Mouse (Mus musculus) forebrain, embryonic 14.5 days (tissue): ENCODE measurements around the gene Sh3bgrl2. TPM values are rescaled to one million over a fixed set of nuclear protein-coding genes. Genes with fewer than 3 reads are reported as not detected.
A peak's percentile ranks its signal among the peaks of the same experiment; 100 is the strongest.

ENCODE experiments used
- ATAC-seq: fragments of 200-750 bp; cut with Nextera tagmentation; 2 replicates; pipeline ENCODE4 v1.8.0; 2017; ENCODE audit warnings: mild to moderate bottlenecking, moderate library complexity
- DNase-seq: peaks from one replicate; pipeline ENCODE4 v3.0.0-alpha.2; 2015; ENCODE audit warnings: low spot score
- H3K27ac ChIP-seq: fragments of 300-500 bp; sonication (generic); 2 replicates; pipeline ENCODE4 v1.5.1; 2014; ENCODE audit warnings: low read depth, mild to moderate bottlenecking, control low read depth, low read length, moderate library complexity
- H3K27me3 ChIP-seq: fragments of 300-500 bp; sonication (generic); replicated peaks from 2 replicates; pipeline ENCODE4 v1.6.1; 2014; ENCODE audit warnings: low read length, control low read depth, mixed read lengths; ENCODE audit not compliant: control insufficient read depth, insufficient read depth
- H3K36me3 ChIP-seq: fragments of 300-500 bp; sonication (generic); 2 replicates; pipeline ENCODE4 v1.6.1; 2014; ENCODE audit warnings: low read length, control low read depth; ENCODE audit not compliant: control insufficient read depth, insufficient read depth
- H3K4me1 ChIP-seq: fragments of 300-500 bp; sonication (generic); 2 replicates; pipeline ENCODE4 v1.6.1; 2014; ENCODE audit warnings: antibody characterized with exemption, low read length, control low read depth; ENCODE audit not compliant: control insufficient read depth, insufficient read depth
- H3K4me2 ChIP-seq: fragments of 300-500 bp; sonication (generic); 2 replicates; pipeline ENCODE4 v1.6.1; 2014; ENCODE audit warnings: mild to moderate bottlenecking, control low read depth, low read length
- H3K4me3 ChIP-seq: fragments of 300-500 bp; sonication (generic); 2 replicates; pipeline ENCODE4 v1.5.1; 2014; ENCODE audit warnings: low read depth, low read length, control low read depth
- H3K9ac ChIP-seq: fragments of 300-500 bp; sonication (generic); 2 replicates; pipeline ENCODE4 v1.6.1; 2014; ENCODE audit warnings: mild to moderate bottlenecking, low read length, control low read depth, moderate library complexity
- H3K9me3 ChIP-seq: fragments of 300-500 bp; sonication (generic); replicated peaks from 2 replicates; pipeline ENCODE4 v1.6.1; 2016; ENCODE audit warnings: low read length, control low read depth, mixed read lengths; ENCODE audit not compliant: control insufficient read depth
- WGBS: fragments of 180-500 bp; shearing (Covaris S2); extraction: QIAGEN DNeasy Blood & Tissue Kit; methylation state at CpG from one replicate; pipeline ENCODE4 v1.1.7; 2014; 5-methylcytosine and 5-hydroxymethylcytosine counted together
- polyA plus RNA-seq: library from polyadenylated mRNA; unstranded; fragments of >200 nt; fragmentation: Nextera tagmentation; extraction: Ambion mirVana; gene quantifications from 2 replicates; pipeline ENCODE4 v1.2.1, GENCODE M21; 2014

Gene Sh3bgrl2
- polyA plus RNA-seq, 1 experiment from 2014 or later: 26.3 TPM

DNA sequence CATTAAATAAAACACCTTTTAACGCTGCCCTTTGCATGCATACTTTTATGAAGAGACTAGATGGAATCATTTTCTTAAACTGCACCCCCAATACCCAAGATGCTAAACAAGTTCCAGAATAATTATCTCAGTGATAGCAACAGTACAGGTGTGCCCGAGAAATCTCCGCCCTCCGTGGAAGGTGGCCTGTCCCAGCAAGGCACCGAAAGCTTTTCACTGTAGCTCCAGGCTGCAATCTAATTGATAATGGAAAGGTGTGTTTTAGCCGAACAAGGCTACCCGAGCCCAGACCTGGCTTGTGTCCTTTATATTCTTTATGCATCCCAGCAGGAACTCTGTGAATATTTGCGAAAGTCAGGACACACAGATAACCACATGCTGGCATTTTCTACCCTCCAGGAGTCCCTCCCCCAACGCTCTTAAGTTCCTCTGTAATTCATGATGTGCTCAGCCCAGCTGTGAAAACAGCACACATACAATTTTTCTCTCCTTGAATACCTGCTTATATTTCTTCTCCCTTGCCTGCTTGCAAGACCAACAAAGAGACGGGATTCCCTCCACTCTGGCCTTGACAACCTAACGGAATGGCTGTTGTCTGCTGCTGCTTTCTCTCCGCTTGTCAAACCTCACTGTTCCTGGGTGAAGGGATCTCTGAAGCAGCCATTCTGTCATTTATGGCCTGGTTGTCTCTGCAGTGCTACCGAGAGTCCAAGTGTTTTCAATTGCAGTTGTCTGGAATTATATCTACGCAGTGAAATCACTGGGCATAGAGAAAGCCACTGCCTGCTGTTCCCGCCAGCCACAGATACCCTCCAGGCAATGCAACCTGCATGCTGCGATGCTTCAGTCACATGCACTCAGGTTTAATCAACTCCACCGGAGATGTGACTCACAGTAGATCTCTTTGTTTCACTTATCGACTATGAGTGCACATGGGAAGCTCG, 80.8 kb downstream of the Sh3bgrl2 start:
- Histone ChIP-seq H3K9me3 (no peaks in the 10 kb centered on the region), H3K4me1 (no peaks in the 10 kb centered on the region), H3K9ac (peak overlapping the region; percentile 48), H3K36me3 (no peaks in the 10 kb centered on the region), H3K27ac (peak overlapping the region; percentile 28; the same call in 1 of the 2 replicates), H3K27me3 (no peaks in the 10 kb centered on the region), H3K4me3 (no peak overlapping the region), H3K4me2 (peak overlapping the region; percentile 17; the same call in 1 of the 2 replicates)
- WGBS: 34% methylated on average over 19 of the region's 19 CpGs
- peak; percentile 54 for DNase-seq
- ATAC-seq: peak; percentile 54

GRCm38 (mm10) chr9:83630341-83630740, 82.2 kb downstream of the Sh3bgrl2 start:
- no peak overlapping the region for H3K27ac ChIP-seq
- WGBS: 83% methylated on average over 6 of the region's 6 CpGs
- ATAC-seq: no peak

GRCm38 (mm10) chr9:83631920-83632319, 83.8 kb downstream of the Sh3bgrl2 start:
- no peak for DNase-seq
- no peaks in the 10 kb centered on the region for H3K9me3 ChIP-seq
- H3K27me3 ChIP-seq: no peaks in the 10 kb centered on the region
- 27% methylated on average over 5 of the region's 5 CpGs for WGBS
- no peak for ATAC-seq
- H3K4me2 ChIP-seq: no peak overlapping the region
- H3K4me3 ChIP-seq: no peak overlapping the region
- no peaks in the 10 kb centered on the region for H3K36me3 ChIP-seq
- no peaks in the 10 kb centered on the region for H3K4me1 ChIP-seq
- no peak overlapping the region for H3K9ac ChIP-seq
- H3K27ac ChIP-seq: no peak overlapping the region

More at GRCm38 (mm10) chr9:83630341-83630740, 82.2 kb downstream of the Sh3bgrl2 start:
- Histone ChIP-seq H3K4me2 (no peak overlapping the region), H3K27me3 (no peaks in the 10 kb centered on the region), H3K9ac (no peak overlapping the region), H3K4me1 (no peaks in the 10 kb centered on the region), H3K4me3 (no peak overlapping the region), H3K36me3 (no peaks in the 10 kb centered on the region), H3K9me3 (no peaks in the 10 kb centered on the region)
- no peak for DNase-seq

GRCm38 (mm10) chr9:83634703-83635102, 86.6 kb downstream of the Sh3bgrl2 start:
- Histone ChIP-seq H3K27ac (no peak overlapping the region), H3K9ac (no peak overlapping the region), H3K4me1 (no peaks in the 10 kb centered on the region), H3K9me3 (no peaks in the 10 kb centered on the region), H3K4me3 (no peak overlapping the region), H3K36me3 (no peaks in the 10 kb centered on the region), H3K4me2 (no peak overlapping the region), H3K27me3 (no peaks in the 10 kb centered on the region)
- 4% methylated on average over 3 of the region's 3 CpGs for WGBS
- ATAC-seq (no peak), DNase-seq (no peak)

DNA sequence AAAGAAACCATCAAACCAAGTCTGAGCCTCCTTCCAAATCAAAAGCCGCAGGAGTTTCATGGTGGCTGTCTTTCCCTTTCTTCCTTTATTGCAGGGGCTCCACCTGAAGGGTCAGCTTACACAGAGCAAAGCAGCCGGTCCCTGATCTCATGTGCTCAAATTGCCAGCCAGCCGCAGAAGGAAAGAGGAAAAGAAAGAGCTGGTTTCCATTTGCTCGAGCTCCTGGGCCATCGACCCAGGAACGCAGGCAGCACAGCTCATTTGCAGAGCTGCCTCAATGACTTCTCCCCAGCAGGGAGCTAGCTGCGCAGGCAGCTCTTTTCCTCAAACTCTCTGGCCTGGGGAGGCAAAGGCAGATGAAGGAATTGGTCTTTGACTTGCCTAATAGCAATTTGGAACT, 87.9 kb downstream of the Sh3bgrl2 start:
- Histone ChIP-seq H3K36me3 (no peaks in the 10 kb centered on the region), H3K4me2 (no peak overlapping the region), H3K4me3 (no peak overlapping the region), H3K9me3 (no peaks in the 10 kb centered on the region), H3K27me3 (no peaks in the 10 kb centered on the region), H3K4me1 (no peaks in the 10 kb centered on the region), H3K27ac (no peak overlapping the region), H3K9ac (no peak overlapping the region)
- DNase-seq (peak; percentile 46), ATAC-seq (peak; percentile 45; the same call in 1 of the 2 replicates)
- WGBS: 3% methylated on average over 7 of the region's 7 CpGs

- no peak overlapping the region for H3K9ac ChIP-seq
- H3K9me3 ChIP-seq: no peaks in the 10 kb centered on the region
- no peaks in the 10 kb centered on the region for H3K36me3 ChIP-seq
- no peak overlapping the region for H3K4me3 ChIP-seq
- DNase-seq (no peak), ATAC-seq (0 out of 2 replicates have a peak, but pooled peaks have one; percentile 24)
- WGBS: 51% methylated on average over 4 of the region's 4 CpGs
- H3K4me1 ChIP-seq: peaks cover 6% of the 10 kb centered on the region; the same call in 1 of the 2 replicates
- H3K27me3 ChIP-seq: no peaks in the 10 kb centered on the region
- H3K27ac ChIP-seq: no peak overlapping the region
- H3K4me2 ChIP-seq: no peak overlapping the region
Measured at GRCm38 (mm10) chr9:83643139-83643538, 95.0 kb downstream of the Sh3bgrl2 start.

- DNase-seq (peak; percentile 42), ATAC-seq (no peak)
- Histone ChIP-seq H3K9ac (no peak overlapping the region), H3K4me3 (no peak overlapping the region), H3K4me1 (peaks cover 13% of the 10 kb centered on the region; the same call in 1 of the 2 replicates), H3K27ac (no peak overlapping the region), H3K9me3 (no peaks in the 10 kb centered on the region), H3K4me2 (no peak overlapping the region), H3K27me3 (no peaks in the 10 kb centered on the region), H3K36me3 (no peaks in the 10 kb centered on the region)
- 51% methylated on average over 4 of the region's 4 CpGs for WGBS
Measured at GRCm38 (mm10) chr9:83643833-83644232, 95.7 kb downstream of the Sh3bgrl2 start.

GRCm38 (mm10) chr9:83646215-83646614, 98.1 kb downstream of the Sh3bgrl2 start:
- Histone ChIP-seq H3K4me1 (peaks cover 13% of the 10 kb centered on the region; the same call in 1 of the 2 replicates), H3K4me3 (no peak overlapping the region), H3K27ac (no peak overlapping the region), H3K9me3 (no peaks in the 10 kb centered on the region), H3K27me3 (no peaks in the 10 kb centered on the region), H3K4me2 (no peak overlapping the region), H3K9ac (no peak overlapping the region), H3K36me3 (no peaks in the 10 kb centered on the region)
- 92% methylated on average over 2 of the region's 2 CpGs for WGBS
- DNase-seq (no peak), ATAC-seq (no peak)

DNA sequence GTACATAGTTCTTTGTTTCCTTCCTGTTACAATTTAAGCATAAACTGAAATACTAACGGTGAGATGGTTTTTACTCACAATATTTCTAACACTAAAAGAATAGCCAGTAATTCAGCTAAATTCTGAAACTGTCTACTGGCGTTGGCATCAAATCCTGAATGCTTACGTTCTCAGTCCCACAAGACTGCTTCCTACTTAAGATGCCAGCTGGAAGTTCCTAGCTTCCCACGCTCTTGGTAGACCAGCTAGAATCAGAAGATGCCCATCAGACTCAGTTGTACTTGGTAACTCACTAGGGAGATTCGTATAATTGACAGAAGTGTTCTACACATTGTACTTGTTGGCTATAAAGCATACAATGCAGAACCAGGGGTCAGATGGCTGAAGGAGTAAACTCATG, 98.6 kb downstream of the Sh3bgrl2 start:
- 92% methylated on average over 5 of the region's 5 CpGs for whole genome bisulfite sequencing

More for the DNA sequence above, 98.6 kb downstream of the Sh3bgrl2 start:
- DNase-seq (no peak), ATAC-seq (no peak)
- no peaks in the 10 kb centered on the region for H3K9me3 ChIP-seq
- H3K4me1 ChIP-seq: peaks cover 13% of the 10 kb centered on the region; the same call in 1 of the 2 replicates
- H3K27ac ChIP-seq: no peak overlapping the region
- H3K4me2 ChIP-seq: no peak overlapping the region
- no peak overlapping the region for H3K4me3 ChIP-seq
- no peaks in the 10 kb centered on the region for H3K27me3 ChIP-seq
- no peak overlapping the region for H3K9ac ChIP-seq
- H3K36me3 ChIP-seq: no peaks in the 10 kb centered on the region
